Mouse (Mus musculus): ENCODE data around the gene Hcn2.

The Hcn2 gene

GRCm38 (mm10) chr10:79708668-79709067 is 7.8 kb upstream of the Hcn2 start:
- DNase-seq (ENCODE audit: low spot score), result no peak

GRCm38 (mm10) chr10:79709307-79709706 is 7.1 kb upstream of the Hcn2 start:
- no peak for DNase-seq (ENCODE audit: low spot score)

- no peak for DNase-seq (ENCODE audit: low spot score)
Measured at GRCm38 (mm10) chr10:79712029-79712428, 4.4 kb upstream of the Hcn2 start.

GRCm38 (mm10) chr10:79712499-79713126 is 3.8 kb upstream of the Hcn2 start:
- DNase-seq (ENCODE audit: low spot score), result peak; percentile 73

GRCm38 (mm10) chr10:79713163-79713562 is 3.3 kb upstream of the Hcn2 start:
- DNase-seq (ENCODE audit: low spot score), result no peak

GRCm38 (mm10) chr10:79714996-79715395 is 1.4 kb upstream of the Hcn2 start:
- DNase-seq (ENCODE audit: low spot score), result no peak

GRCm38 (mm10) chr10:79716988-79717355 is 538 bp downstream of the Hcn2 start:
- no peak for DNase-seq (ENCODE audit: low spot score)

GRCm38 (mm10) chr10:79717640-79718357 is 1.4 kb downstream of the Hcn2 start:
- no peak for DNase-seq (ENCODE audit: low spot score)

- DNase-seq (ENCODE audit: low spot score), result no peak
Measured at GRCm38 (mm10) chr10:79721089-79721488, 4.7 kb downstream of the Hcn2 start.

GRCm38 (mm10) chr10:79723047-79723446 is 6.6 kb downstream of the Hcn2 start:
- DNase-seq (ENCODE audit: low spot score), result no peak

- DNase-seq (ENCODE audit: low spot score), result no peak
Measured at GRCm38 (mm10) chr10:79723692-79724091, 7.3 kb downstream of the Hcn2 start.

- DNase-seq (ENCODE audit: low spot score), result no peak
Measured at GRCm38 (mm10) chr10:79726090-79726489, 9.7 kb downstream of the Hcn2 start.

- DNase-seq (ENCODE audit: low spot score), result no peak
Measured at GRCm38 (mm10) chr10:79728323-79729249, 12.2 kb downstream of the Hcn2 start.

GRCm38 (mm10) chr10:79729357-79729965 is 13.0 kb downstream of the Hcn2 start:
- peak; percentile 48 for DNase-seq (ENCODE audit: low spot score)

GRCm38 (mm10) chr10:79732500-79732899 is 16.1 kb downstream of the Hcn2 start:
- no peak for DNase-seq (ENCODE audit: low spot score)

- DNase-seq (ENCODE audit: low spot score), result no peak
Measured at GRCm38 (mm10) chr10:79733847-79734246, 17.4 kb downstream of the Hcn2 start.

- no peak for DNase-seq (ENCODE audit: low spot score)
Measured at GRCm38 (mm10) chr10:79735361-79735760, 18.9 kb downstream of the Hcn2 start.

GRCm38 (mm10) chr10:79736706-79737105 is 20.3 kb downstream of the Hcn2 start:
- no peak for DNase-seq (ENCODE audit: low spot score)

- DNase-seq (ENCODE audit: low spot score), result no peak
Measured at GRCm38 (mm10) chr10:79738259-79738658, 21.8 kb downstream of the Hcn2 start.

GRCm38 (mm10) chr10:79739234-79739633 is 22.8 kb downstream of the Hcn2 start:
- DNase-seq (ENCODE audit: low spot score), result no peak

GRCm38 (mm10) chr10:79740863-79741262 is 24.4 kb downstream of the Hcn2 start:
- DNase-seq (ENCODE audit: low spot score), result no peak

- no peak for DNase-seq (ENCODE audit: low spot score)
Measured at GRCm38 (mm10) chr10:79743161-79743560, 26.7 kb downstream of the Hcn2 start.

Measured in left cerebral cortex, adult 11 months (tissue).